Mouse (Mus musculus): ENCODE results near the gene Add1.

Add1 gene

GRCm38 (mm10) chr5:34573268-34574221, at the start of gene Add1:
Add1 (plus strand) TSS chr5:34573664.
- DNase-seq (ENCODE audit: low spot score), result peak; percentile 98

DNA sequence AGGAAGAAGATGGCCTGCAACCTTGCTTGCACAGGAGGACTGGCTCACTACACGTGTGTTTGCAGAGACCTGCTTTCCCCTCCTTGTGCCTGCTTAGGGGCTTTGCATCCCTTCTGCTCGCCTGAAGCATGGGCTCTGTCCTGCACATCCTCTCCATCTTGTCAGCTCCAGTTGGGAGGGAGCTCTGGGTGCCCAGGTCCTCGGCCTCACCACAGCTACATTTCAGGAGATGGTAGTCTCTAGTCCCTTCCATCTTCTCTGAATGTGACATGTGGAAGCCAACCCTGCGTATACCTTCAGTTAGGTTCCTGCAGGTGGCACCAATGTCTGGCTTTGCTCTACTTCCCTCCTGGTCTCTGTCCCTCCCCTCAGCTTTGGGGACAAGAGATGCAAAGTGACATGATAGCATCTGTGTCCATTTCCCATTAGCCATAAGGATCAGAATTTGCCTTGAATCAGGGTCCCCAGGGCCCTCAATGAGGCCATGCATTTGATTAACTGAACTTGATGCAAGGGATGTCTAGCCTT, 49.4 kb upstream of the Add1 start:
- no peak for DNase-seq (ENCODE audit: low spot score)

GRCm38 (mm10) chr5:34524511-34524910, 49.0 kb upstream of the Add1 start:
- no peak for DNase-seq (ENCODE audit: low spot score)

GRCm38 (mm10) chr5:34525663-34526476, 47.6 kb upstream of the Add1 start, which contains the start of gene Sh3bp2:
Sh3bp2 (plus strand) TSS chr5:34525838.
- DNase-seq (ENCODE audit: low spot score), result peak; percentile 94

GRCm38 (mm10) chr5:34526477-34526775, 47.0 kb upstream of the Add1 start:
- DNase-seq (ENCODE audit: low spot score), result no peak

DNA sequence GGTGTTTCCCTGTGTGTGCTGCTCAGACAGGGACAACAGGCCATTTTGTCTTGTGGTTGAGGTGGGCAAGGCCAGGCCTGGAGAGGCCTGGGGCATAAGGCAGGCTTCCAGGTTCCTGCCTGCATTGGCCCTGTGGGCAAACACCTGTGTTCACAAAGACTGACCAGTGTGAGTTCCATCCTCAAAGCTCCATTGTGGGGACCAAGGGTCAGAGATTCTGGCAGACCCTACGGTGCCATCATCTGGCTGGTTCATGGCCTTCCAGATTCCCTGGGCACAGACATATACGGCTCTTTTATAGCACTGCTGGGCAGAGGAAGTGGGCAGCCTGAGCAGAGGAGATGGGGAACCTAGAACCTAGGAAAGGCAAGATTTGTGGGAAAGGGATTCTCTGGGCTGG, 46.1 kb upstream of the Add1 start:
- DNase-seq (ENCODE audit: low spot score), result no peak

GRCm38 (mm10) chr5:34528724-34529123, 44.7 kb upstream of the Add1 start:
- no peak for DNase-seq (ENCODE audit: low spot score)

DNA sequence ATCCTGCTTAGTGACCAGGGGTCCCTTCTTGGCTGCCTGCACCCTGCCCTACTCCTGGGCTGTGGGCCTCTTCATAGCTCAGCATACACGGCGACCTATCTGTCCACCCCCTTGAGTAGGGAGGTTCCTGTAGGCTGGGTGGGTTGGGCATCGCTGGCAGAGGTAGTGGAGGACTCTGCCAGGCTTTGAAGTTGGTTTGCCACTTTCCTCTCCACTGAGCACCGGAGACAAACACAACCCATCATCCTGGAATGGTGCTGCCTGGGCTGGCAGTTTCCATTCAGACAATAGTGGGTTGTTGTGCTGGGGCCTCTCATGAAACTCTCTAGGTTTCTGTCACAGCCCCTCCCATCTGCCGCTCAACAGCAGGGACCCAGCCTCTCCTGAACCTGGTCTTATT, 43.3 kb upstream of the Add1 start:
- no peak for DNase-seq (ENCODE audit: low spot score)

DNA sequence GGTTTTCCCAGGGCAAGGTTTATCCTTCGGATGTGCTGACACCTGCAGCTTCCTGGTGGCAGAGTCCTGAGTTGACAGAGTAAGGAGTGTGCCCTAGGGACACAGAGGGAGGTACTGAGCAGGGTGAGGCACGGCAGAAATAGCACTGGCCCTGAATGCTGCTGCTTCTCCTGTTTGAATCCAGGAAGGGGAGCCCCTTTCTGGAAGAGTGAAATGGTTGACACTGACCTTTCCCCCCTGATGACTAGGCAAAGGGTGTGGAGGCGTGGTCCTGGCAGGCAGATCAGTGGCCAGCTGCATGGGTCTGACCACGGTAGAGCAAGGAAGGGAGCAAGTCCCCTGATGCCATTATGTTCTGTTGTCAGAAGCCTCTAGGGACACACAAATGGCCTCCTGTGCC, 42.8 kb upstream of the Add1 start:
- no peak for DNase-seq (ENCODE audit: low spot score)

GRCm38 (mm10) chr5:34533066-34533465, 40.4 kb upstream of the Add1 start:
- no peak for DNase-seq (ENCODE audit: low spot score)

- no peak for DNase-seq (ENCODE audit: low spot score)
These were observed 39.6 kb upstream of the Add1 start for GRCm38 (mm10) chr5:34533820-34534219.

DNA sequence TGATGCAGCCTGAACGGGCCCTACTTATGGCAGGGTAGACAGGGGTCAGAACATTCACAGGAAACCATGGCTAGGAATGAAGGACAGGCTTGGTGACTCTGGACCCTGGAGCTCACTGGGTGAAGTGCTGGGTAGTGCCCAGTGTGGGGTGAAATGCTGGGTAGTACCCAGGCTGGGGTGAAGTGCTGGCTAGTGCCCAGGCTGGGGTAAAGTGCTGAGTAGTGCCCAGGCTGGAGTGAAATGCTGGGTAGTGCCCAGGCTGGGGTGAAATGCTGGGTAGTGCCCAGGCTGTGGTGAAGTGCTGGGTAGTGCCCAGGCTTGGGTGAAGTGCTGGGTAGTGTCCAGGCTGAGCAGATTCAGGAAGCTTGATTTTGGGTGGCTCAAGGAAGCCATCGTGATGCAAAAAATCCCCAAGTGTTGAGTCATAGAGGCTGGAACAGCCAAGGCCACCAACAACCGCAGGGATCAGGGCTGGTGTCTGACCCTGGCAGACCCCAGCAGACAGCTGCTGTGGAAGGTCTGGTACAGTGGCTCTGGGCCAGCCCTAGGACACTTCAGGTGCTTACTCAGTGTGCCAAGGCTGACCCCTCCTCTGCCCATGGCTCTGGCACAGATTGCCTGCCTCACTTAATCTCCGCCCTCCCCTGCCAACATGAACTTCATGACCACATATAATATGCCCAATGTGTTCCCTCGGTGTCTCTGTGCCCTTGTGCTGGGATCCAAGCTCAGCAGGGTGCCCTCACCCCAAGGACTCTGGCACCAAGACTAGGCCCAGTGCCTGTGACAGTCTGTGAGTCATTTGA, 38.5 kb upstream of the Add1 start:
- DNase-seq (ENCODE audit: low spot score), result no peak

GRCm38 (mm10) chr5:34535831-34536230, 37.6 kb upstream of the Add1 start:
- no peak for DNase-seq (ENCODE audit: low spot score)

- DNase-seq (ENCODE audit: low spot score), result no peak
These were observed 35.4 kb upstream of the Add1 start for GRCm38 (mm10) chr5:34538079-34538478.

- no peak for DNase-seq (ENCODE audit: low spot score)
These were observed 34.9 kb upstream of the Add1 start for GRCm38 (mm10) chr5:34538527-34538926.

- DNase-seq (ENCODE audit: low spot score), result no peak
These were observed 34.3 kb upstream of the Add1 start for GRCm38 (mm10) chr5:34539121-34539520.

DNA sequence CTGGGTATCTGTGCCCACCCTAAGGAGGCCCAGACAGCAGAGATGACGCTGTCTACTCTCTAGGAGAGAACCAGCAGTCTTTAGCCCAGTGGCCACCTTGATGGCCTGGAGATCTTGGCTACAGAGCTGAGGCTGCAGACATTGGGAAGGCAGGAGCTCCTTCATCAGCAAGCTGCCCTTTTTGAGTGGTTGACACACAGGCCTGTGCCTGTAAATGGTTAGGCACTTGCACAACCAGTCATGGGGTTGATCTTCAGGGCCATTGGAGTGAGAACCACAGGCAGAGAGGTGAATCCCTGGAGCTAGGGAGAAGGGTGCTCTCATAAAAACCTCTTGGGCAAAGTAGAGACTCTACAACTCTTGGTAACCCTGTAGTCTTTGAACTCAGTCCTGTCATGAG, 31.3 kb upstream of the Add1 start:
- no peak for DNase-seq (ENCODE audit: low spot score)

DNA sequence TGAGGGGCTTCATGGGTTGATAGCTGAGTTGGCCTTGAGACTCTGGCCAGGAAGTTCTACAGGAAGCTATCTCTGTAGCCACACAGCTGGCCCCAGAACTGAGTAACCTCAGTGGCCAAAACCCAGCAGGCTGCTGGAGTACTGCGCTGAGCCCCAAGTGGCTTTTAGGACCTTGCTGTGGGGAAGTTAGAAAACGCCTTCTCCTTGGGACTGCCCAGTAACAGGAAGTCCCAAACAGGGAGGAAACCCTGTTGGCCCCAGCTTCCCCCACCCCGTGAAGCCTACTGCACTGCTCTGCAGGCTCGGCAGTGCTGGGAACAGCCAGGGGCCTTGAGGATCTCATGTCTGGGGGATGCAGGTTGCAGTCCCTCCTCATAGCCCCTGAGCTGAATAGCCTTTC, 30.4 kb upstream of the Add1 start:
- no peak for DNase-seq (ENCODE audit: low spot score)

DNA sequence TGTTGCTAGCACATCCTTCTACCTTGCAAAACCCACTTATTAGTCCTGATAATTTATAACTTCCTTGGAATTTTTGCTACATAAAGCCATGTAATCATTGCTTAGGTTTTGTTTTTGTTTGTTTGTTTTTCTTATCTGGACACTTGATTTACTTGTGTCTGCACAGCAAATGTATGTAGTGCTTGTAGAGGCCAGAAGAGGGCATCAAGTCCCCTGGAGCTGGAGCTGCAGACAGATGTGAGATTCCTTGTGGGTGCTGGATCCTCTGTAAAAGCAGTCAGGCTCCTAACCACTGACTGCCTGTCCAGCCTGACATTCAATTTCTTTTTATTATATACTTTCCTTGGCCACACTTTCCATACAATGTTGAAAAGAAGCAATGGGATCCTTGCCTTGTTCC, 26.1 kb upstream of the Add1 start:
- DNase-seq (ENCODE audit: low spot score), result peak; percentile 53

GRCm38 (mm10) chr5:34549135-34549482, 24.4 kb upstream of the Add1 start:
- no peak for DNase-seq (ENCODE audit: low spot score)

DNA sequence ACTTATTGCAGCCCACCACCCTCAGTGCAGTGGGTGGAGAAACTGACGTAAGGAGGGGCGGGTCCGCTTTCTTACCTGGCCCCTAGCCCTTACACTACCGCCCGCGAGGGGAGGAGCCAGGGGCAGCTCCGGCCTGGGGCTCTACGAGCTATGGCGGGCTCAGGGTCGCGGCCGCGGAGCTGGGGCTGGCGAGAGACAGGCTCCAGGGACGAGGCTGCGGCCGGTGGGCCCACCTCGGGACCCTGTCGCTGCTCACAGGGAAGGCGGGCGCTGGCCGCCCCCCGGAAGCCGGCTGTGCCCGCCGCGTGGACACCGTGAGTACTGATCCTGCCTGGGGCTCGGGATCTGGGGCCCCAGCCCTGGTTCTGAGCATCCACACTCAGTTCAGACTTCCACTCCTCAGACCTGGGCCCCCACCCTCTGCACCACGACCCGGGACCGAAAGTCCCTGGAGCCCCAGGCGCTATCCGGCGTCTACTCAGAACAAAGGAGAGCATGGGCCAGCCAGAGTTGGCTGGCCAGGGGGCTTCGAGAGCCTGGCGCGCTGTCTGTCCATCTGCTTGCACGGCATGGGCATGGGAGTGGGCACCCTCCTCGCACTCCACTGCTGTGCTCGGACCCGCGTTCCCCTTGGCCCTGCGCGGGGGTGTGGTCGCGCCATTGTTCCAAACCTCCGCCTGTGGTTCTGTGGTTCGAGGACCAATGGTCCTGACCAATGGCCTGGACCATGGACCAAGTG, 23.8 kb upstream of the Add1 start:
- no peak for DNase-seq (ENCODE audit: low spot score)

Data from c-Kit-positive CD71-positive TER-119-positive erythroid progenitor cells, embryonic 14.5 days (primary cell).